Mouse (Mus musculus) testis, adult 2 months (tissue): ENCODE results near the gene Orc3. TPM values are rescaled to one million over a fixed set of nuclear protein-coding genes. Genes with fewer than 3 reads are reported as not detected.

ENCODE experiments used
- H3K27ac ChIP-seq: fragments of 200-500 bp; 2 replicates; pipeline ENCODE4 v1.5.1; 2012; ENCODE audit warnings: low read depth, low read length; ENCODE audit not compliant: control insufficient read depth, insufficient read depth
- H3K27me3 ChIP-seq: fragments of 200-500 bp; 2 replicates; pipeline ENCODE4 v1.6.1; 2012; ENCODE audit warnings: mild to moderate bottlenecking, low read length, moderate library complexity; ENCODE audit not compliant: control insufficient read depth, insufficient read depth
- H3K36me3 ChIP-seq: fragments of 200-500 bp; 2 replicates; pipeline ENCODE4 v1.6.1; 2012; ENCODE audit warnings: mild to moderate bottlenecking, low read length; ENCODE audit not compliant: control insufficient read depth, insufficient read depth
- H3K4me1 ChIP-seq: fragments of 200-500 bp; 2 replicates; pipeline ENCODE4 v1.6.1; 2012; ENCODE audit warnings: low read length; ENCODE audit not compliant: control insufficient read depth, insufficient read depth
- H3K4me3 ChIP-seq: fragments of 200-500 bp; 2 replicates; pipeline ENCODE4 v1.5.1; 2012; ENCODE audit warnings: low read depth, mild to moderate bottlenecking, low read length, moderate library complexity, mixed read lengths; ENCODE audit not compliant: control insufficient read depth
- CTCF ChIP-seq: fragments of 200-500 bp; IDR thresholded peaks from 2 replicates; pipeline ENCODE4 v1.5.1; 2012; ENCODE audit warnings: low read depth, mild to moderate bottlenecking, inconsistent platforms, low read length, moderate library complexity; ENCODE audit not compliant: control insufficient read depth, insufficient read depth, insufficient replicate concordance
- POLR2A ChIP-seq: fragments of 200-500 bp; IDR thresholded peaks from 2 replicates; pipeline ENCODE4 v1.6.1; 2012; ENCODE audit warnings: low read depth, mild to moderate bottlenecking, inconsistent platforms, low read length, moderate library complexity; ENCODE audit not compliant: control insufficient read depth
- polyA plus RNA-seq: library from polyadenylated mRNA; depleted of rRNA; stranded (reverse); fragments of >200 nt; gene quantifications from 2 replicates; pipeline ENCODE4 v1.2.3, GENCODE M21; 2012; rRNA removed

The Orc3 gene
- polyA plus RNA-seq, result 11.9 and 14.1 TPM in 2 replicates

DNA sequence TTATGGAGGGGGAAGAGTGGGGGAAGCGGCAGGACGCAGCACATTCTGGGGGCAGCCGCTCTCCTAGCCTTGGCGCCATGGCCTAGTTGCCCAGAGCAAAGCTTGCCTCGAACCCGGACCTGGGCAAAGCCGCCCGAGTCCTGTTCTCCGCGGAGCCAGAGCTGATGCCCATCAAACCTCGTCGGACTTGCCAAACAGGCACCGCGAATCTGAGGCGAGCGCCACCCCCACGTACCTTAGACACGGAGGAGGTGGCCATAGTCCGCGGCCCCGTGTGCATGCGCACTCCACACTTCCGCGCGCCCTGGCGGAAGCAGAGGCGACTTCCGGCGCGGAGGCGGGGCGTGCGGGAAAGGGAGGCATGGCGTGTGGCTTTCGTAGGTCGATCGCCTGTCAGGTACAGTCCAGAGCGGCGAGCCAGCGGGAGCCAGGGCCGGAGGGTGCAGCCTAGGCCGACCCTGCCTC lies at the start of gene Orc3, which contains the start of gene Rars2:
Gene Orc3 (minus strand): TSS at position 315 of the 465 bp plus-strand sequence.
Gene Rars2 (plus strand): TSS at position 328 of the 465 bp plus-strand sequence.
- Histone ChIP-seq H3K27me3 (no peaks in the 10 kb centered on the region), H3K4me3 (peak within 1 kb of the TSS; percentile 97), H3K36me3 (no peaks in the 10 kb centered on the region), H3K4me1 (peaks cover 11% of the 10 kb centered on the region), H3K27ac (peak within 1 kb of the TSS; percentile 87)
- peak; percentile 93 for TF ChIP-seq POLR2A
- no peak for TF ChIP-seq CTCF

DNA sequence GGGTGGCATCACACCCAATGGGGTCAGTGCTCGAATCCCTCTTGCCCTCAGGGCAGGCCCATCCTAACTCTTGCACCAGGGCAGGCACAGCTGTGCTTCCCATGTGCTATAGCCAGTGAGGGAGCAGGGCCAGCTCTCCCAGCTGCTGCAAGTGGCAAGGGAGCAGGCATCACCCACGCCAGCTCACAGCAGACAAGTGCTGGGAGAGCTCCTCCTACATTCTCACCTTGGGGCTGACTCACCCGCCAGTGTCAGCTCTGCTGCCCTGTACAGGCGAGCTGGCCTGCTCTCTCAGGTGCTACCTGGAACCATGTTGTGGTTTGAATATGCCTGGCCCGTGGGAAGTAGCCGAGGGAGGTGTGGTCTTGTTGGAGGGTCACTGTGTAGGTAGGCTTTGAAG lies 47.2 kb upstream of the Orc3 start:
- H3K4me1 ChIP-seq, result no peaks in the 10 kb centered on the region
- no peak overlapping the region for H3K27ac ChIP-seq
- H3K4me3 ChIP-seq, result no peak overlapping the region
- H3K27me3 ChIP-seq, result no peaks in the 10 kb centered on the region
- TF ChIP-seq CTCF (no peak), POLR2A (no peak)
- H3K36me3 ChIP-seq, result no peaks in the 10 kb centered on the region; the same call in none of the 2 replicates

DNA sequence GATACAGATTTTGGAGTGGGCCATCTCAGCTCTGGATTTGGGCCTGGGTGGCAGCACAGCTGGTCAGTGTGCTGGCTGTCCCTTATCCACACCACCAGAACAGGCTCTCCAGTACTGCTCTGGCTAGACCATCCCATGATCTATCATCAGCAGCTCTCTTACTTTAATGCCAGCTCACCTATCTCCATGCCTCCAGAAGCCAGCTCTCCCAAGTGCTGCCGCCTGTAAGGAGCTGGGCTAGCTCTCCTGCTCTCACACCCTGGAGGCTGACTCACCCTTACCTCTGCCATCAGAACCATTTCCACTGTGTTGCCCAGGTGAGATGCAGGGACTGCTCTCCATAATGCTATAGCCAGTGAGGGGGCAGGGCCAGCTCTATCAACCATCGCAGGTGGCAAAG lies 46.8 kb upstream of the Orc3 start:
- Histone ChIP-seq H3K36me3 (no peaks in the 10 kb centered on the region; the same call in none of the 2 replicates), H3K27ac (no peak overlapping the region), H3K4me1 (no peaks in the 10 kb centered on the region), H3K4me3 (no peak overlapping the region), H3K27me3 (no peaks in the 10 kb centered on the region)
- TF ChIP-seq POLR2A, result no peak
- TF ChIP-seq CTCF, result no peak

DNA sequence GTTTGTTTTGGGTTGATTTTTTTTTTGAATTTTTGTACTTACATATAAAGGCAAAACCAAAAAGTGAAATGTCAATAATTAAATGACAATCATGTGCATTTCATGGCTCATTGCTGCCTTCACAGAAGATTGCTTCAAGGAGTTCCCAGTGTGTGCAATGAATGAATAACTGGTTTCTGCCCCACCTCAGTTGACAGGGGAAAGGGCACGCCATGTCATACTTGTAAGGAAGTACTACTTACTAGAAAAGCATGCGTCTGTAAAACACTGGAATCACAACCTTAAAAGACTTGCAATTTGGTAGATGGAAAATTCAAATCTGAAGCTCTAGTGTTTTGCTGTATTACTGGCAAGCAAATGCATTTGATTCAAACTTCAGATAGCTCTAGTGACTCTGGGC lies 44.3 kb upstream of the Orc3 start:
- Histone ChIP-seq H3K27ac (no peak overlapping the region), H3K4me3 (no peak overlapping the region), H3K36me3 (no peaks in the 10 kb centered on the region; the same call in none of the 2 replicates), H3K4me1 (no peaks in the 10 kb centered on the region), H3K27me3 (no peaks in the 10 kb centered on the region)
- no peak for TF ChIP-seq CTCF
- TF ChIP-seq POLR2A, result no peak

DNA sequence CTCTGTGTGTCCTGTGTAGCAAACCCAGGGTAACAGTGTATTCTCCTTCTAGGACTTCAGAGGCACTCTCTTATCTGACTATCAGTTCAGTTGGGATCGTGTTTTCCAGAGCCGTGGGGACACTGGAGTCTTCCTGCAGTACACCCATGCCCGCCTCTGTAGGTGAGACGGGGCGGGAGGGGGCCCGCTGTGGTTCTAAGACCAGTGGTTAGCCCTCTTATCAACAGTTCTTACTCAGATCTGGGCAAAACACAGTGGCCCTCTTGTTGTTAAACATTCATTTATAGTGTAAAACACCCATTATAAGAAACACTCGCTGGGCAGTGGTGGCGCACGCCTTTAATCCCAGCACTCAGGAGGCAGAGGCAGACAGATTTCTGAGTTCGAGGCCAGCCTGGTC lies 41.4 kb upstream of the Orc3 start:
- no peak overlapping the region for H3K4me3 ChIP-seq
- no peaks in the 10 kb centered on the region; the same call in none of the 2 replicates for H3K36me3 ChIP-seq

DNA sequence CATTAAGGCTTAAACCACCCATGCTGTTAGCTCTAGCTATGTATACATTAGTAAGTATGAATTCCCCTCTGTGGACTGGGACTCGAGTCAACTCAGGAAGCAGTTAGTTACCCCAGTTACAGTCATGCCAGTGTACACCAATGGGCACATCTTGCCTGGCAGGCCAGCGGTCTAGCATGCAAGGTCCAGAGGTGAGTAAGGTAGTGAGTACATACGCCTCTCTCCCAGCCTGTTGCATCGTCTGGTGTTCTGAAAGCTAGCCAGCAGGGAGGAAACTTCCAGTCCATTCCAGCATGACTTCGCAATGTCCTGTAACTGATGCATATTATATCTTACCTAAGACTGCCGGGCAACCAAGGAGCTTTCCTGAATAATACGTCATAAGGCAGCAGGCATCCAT lies 38.4 kb upstream of the Orc3 start:
- TF ChIP-seq POLR2A (no peak), CTCF (no peak)
- no peaks in the 10 kb centered on the region for H3K4me1 ChIP-seq
- H3K27me3 ChIP-seq, result no peaks in the 10 kb centered on the region
- H3K27ac ChIP-seq, result no peak overlapping the region
- H3K4me3 ChIP-seq, result no peak overlapping the region
- peaks cover 2% of the 10 kb centered on the region; the same call in 1 of the 2 replicates for H3K36me3 ChIP-seq

More for the DNA sequence above, 41.4 kb upstream of the Orc3 start:
- no peak for TF ChIP-seq POLR2A
- no peak for TF ChIP-seq CTCF
- H3K27me3 ChIP-seq, result no peaks in the 10 kb centered on the region
- no peaks in the 10 kb centered on the region for H3K4me1 ChIP-seq
- no peak overlapping the region for H3K27ac ChIP-seq

DNA sequence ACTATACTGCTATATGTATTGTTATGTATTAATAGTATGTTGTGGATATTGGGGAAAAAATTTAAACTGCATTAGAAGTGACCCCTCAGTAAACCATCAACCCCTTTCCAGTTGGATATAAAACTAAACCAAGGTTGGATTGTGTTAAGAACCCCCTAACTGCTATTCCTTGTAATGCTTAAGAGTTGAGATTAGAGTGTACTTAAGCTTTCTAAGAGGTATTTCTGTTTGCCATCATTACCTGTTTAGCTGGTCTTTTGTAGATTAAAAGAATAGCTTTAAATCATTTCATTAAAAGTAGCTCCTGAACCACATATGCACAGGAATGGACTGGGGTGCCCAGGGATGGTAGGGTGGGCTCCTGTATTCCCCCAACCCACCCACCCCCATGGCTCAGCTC lies 30.0 kb upstream of the Orc3 start:
- no peak overlapping the region for H3K27ac ChIP-seq
- no peaks in the 10 kb centered on the region for H3K4me1 ChIP-seq
- no peak overlapping the region for H3K4me3 ChIP-seq
- H3K36me3 ChIP-seq, result no peaks in the 10 kb centered on the region; the same call in 1 of the 2 replicates
- TF ChIP-seq CTCF (no peak), POLR2A (no peak)
- no peaks in the 10 kb centered on the region for H3K27me3 ChIP-seq

DNA sequence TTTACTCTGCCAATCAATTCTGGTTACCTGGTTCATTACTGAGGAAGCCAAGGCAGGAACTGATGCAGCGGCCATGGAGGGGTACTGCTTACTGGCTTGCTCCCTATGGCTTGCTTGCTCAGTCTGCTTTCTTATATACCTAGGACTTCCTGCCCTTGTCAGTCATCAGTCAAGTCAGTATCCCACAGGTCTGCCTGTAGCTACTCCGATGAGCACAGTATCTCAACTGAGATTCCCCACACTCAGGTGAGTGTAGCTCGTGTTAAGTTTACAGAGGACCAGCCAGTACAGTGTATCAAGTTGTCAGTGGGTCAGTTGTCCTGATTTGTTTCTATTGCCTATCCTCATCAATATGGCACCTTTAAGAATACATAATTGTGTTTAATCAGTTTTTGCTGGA lies 26.0 kb upstream of the Orc3 start:
- Histone ChIP-seq H3K27ac (no peak overlapping the region), H3K4me3 (no peak overlapping the region), H3K36me3 (no peaks in the 10 kb centered on the region; the same call in 1 of the 2 replicates), H3K4me1 (no peaks in the 10 kb centered on the region), H3K27me3 (no peaks in the 10 kb centered on the region)
- no peak for TF ChIP-seq POLR2A
